Mouse (Mus musculus): ENCODE measurements at regions not wholly inside any gene's neighbourhood (a gene's known extent, or its start where the extent isn't known, plus 50 kb on each side); places are given as distances from the start of the nearest gene placed in this dataset.

- no peaks in the 10 kb centered on the region for H3K36me3 ChIP-seq (ENCODE audit: control insufficient read depth, insufficient read depth)
- H3K79me2 ChIP-seq (ENCODE audit: control insufficient read depth, insufficient read depth), result no peaks in the 10 kb centered on the region
- TF ChIP-seq USF1 (IDR thresholded peaks at IDR 0.05; ENCODE audit: low read depth), result no peak
- no peak for TF ChIP-seq MYOD1 (IDR thresholded peaks at IDR 0.05; ENCODE audit: control insufficient read depth in 1 of 3, insufficient read length in 2 of 3, low read depth in 2 of 3)
- no peak for TF ChIP-seq E2F4 (IDR thresholded peaks at IDR 0.05; ENCODE audit: insufficient read depth)
- TF ChIP-seq POLR2A (IDR thresholded peaks at IDR 0.05; ENCODE audit: insufficient read length, low read depth), result no peak
- no peak for TF ChIP-seq TCF12 (IDR thresholded peaks at IDR 0.05; ENCODE audit: insufficient read depth, poor library complexity, severe bottlenecking)
- TF ChIP-seq REST (IDR thresholded peaks at IDR 0.05; ENCODE audit: insufficient read depth, insufficient read length), result no peak
- no peak for TF ChIP-seq TCF3 (IDR thresholded peaks at IDR 0.05; ENCODE audit: insufficient read length, low read depth)
- no peaks in the 10 kb centered on the region for H3K27me3 ChIP-seq (ENCODE audit: control insufficient read depth, insufficient read depth, insufficient read length)
- no peak overlapping the region for H3ac ChIP-seq (ENCODE audit: control insufficient read depth, insufficient read length)
- no peak overlapping the region for H3K4me3 ChIP-seq
- no peak overlapping the region for H3K4me2 ChIP-seq (ENCODE audit: low read depth)
These were observed 395.8 kb upstream of the Fam92a start for GRCm38 (mm10) chr4:12567643-12568042.

- Histone ChIP-seq H3ac (ENCODE audit: control insufficient read depth, insufficient read length) (no peak overlapping the region), H3K4me2 (ENCODE audit: low read depth) (no peak overlapping the region), H3K27me3 (ENCODE audit: control insufficient read depth, insufficient read depth, insufficient read length) (no peaks in the 10 kb centered on the region), H3K79me2 (ENCODE audit: control insufficient read depth, insufficient read depth) (no peaks in the 10 kb centered on the region), H3K4me3 (no peak overlapping the region), H3K36me3 (ENCODE audit: control insufficient read depth, insufficient read depth) (no peaks in the 10 kb centered on the region)
- TF ChIP-seq REST (IDR thresholded peaks at IDR 0.05; ENCODE audit: insufficient read depth, insufficient read length), result no peak
- no peak for TF ChIP-seq MYOD1 (IDR thresholded peaks at IDR 0.05; ENCODE audit: control insufficient read depth in 1 of 3, insufficient read length in 2 of 3, low read depth in 2 of 3)
- TF ChIP-seq SRF (IDR thresholded peaks at IDR 0.05; ENCODE audit: control insufficient read depth, insufficient read length, low read depth), result no peak
- TF ChIP-seq TCF12 (IDR thresholded peaks at IDR 0.05; ENCODE audit: insufficient read depth, poor library complexity, severe bottlenecking), result no peak
- TF ChIP-seq E2F4 (IDR thresholded peaks at IDR 0.05; ENCODE audit: insufficient read depth), result no peak
- TF ChIP-seq POLR2A (IDR thresholded peaks at IDR 0.05; ENCODE audit: insufficient read length, low read depth), result no peak
- no peak for TF ChIP-seq TCF3 (IDR thresholded peaks at IDR 0.05; ENCODE audit: insufficient read length, low read depth)
- no peak for TF ChIP-seq USF1 (IDR thresholded peaks at IDR 0.05; ENCODE audit: low read depth)
- TF ChIP-seq MAX (IDR thresholded peaks at IDR 0.05; ENCODE audit: low read depth), result no peak
- no peak for TF ChIP-seq CEBPB (IDR thresholded peaks at IDR 0.05; ENCODE audit: insufficient read depth, poor library complexity, severe bottlenecking)
- no peak for TF ChIP-seq POLR2AphosphoS2 (IDR thresholded peaks at IDR 0.05; ENCODE audit: insufficient read length, low read depth)
- no peak for TF ChIP-seq MYOG (IDR thresholded peaks at IDR 0.05; ENCODE audit: control insufficient read depth in 1 of 3, insufficient read depth in 1 of 3, insufficient read length in 2 of 3, low read depth in 2 of 3)
These were observed 391.2 kb upstream of the Fam92a start for GRCm38 (mm10) chr4:12563016-12563415.

- H3K4me2 ChIP-seq (ENCODE audit: low read depth), result no peak overlapping the region
- TF ChIP-seq MYOD1 (IDR thresholded peaks at IDR 0.05; ENCODE audit: control insufficient read depth in 1 of 3, insufficient read length in 2 of 3, low read depth in 2 of 3) (no peak), MYOG (IDR thresholded peaks at IDR 0.05; ENCODE audit: control insufficient read depth in 1 of 3, insufficient read depth in 1 of 3, insufficient read length in 2 of 3, low read depth in 2 of 3) (no peak), E2F4 (IDR thresholded peaks at IDR 0.05; ENCODE audit: insufficient read depth) (no peak)
- no peaks in the 10 kb centered on the region for H3K27me3 ChIP-seq (ENCODE audit: control insufficient read depth, insufficient read depth, insufficient read length)
- H3ac ChIP-seq (ENCODE audit: control insufficient read depth, insufficient read length), result no peak overlapping the region
- H3K79me2 ChIP-seq (ENCODE audit: control insufficient read depth, insufficient read depth), result no peaks in the 10 kb centered on the region
- no peaks in the 10 kb centered on the region for H3K36me3 ChIP-seq (ENCODE audit: control insufficient read depth, insufficient read depth)
- no peak overlapping the region for H3K4me3 ChIP-seq
These were observed 388.7 kb upstream of the Fam92a start for GRCm38 (mm10) chr4:12560546-12560945.

GRCm38 (mm10) chr4:12560015-12560414 lies 388.2 kb upstream of the Fam92a start:
- TF ChIP-seq POLR2A (IDR thresholded peaks at IDR 0.05; ENCODE audit: insufficient read length, low read depth), result no peak
- no peak for TF ChIP-seq CEBPB (IDR thresholded peaks at IDR 0.05; ENCODE audit: insufficient read depth, poor library complexity, severe bottlenecking)
- no peak for TF ChIP-seq E2F4 (IDR thresholded peaks at IDR 0.05; ENCODE audit: insufficient read depth)
- TF ChIP-seq REST (IDR thresholded peaks at IDR 0.05; ENCODE audit: insufficient read depth, insufficient read length), result no peak
- TF ChIP-seq TCF12 (IDR thresholded peaks at IDR 0.05; ENCODE audit: insufficient read depth, poor library complexity, severe bottlenecking), result no peak
- no peak for TF ChIP-seq MAX (IDR thresholded peaks at IDR 0.05; ENCODE audit: low read depth)
- TF ChIP-seq MYOD1 (IDR thresholded peaks at IDR 0.05; ENCODE audit: control insufficient read depth in 1 of 3, insufficient read length in 2 of 3, low read depth in 2 of 3), result no peak
- TF ChIP-seq TCF3 (IDR thresholded peaks at IDR 0.05; ENCODE audit: insufficient read length, low read depth), result no peak
- no peak for TF ChIP-seq USF1 (IDR thresholded peaks at IDR 0.05; ENCODE audit: low read depth)
- no peak for TF ChIP-seq POLR2AphosphoS2 (IDR thresholded peaks at IDR 0.05; ENCODE audit: insufficient read length, low read depth)
- no peak for TF ChIP-seq MYOG (IDR thresholded peaks at IDR 0.05; ENCODE audit: control insufficient read depth in 1 of 3, insufficient read depth in 1 of 3, insufficient read length in 2 of 3, low read depth in 2 of 3)
- TF ChIP-seq SRF (IDR thresholded peaks at IDR 0.05; ENCODE audit: control insufficient read depth, insufficient read length, low read depth), result no peak
- no peaks in the 10 kb centered on the region for H3K79me2 ChIP-seq (ENCODE audit: control insufficient read depth, insufficient read depth)
- no peaks in the 10 kb centered on the region for H3K36me3 ChIP-seq (ENCODE audit: control insufficient read depth, insufficient read depth)

GRCm38 (mm10) chr4:12557105-12557504 lies 385.3 kb upstream of the Fam92a start:
- Histone ChIP-seq H3K4me3 (no peak overlapping the region), H3ac (ENCODE audit: control insufficient read depth, insufficient read length) (no peak overlapping the region)

More at GRCm38 (mm10) chr4:12560015-12560414, 388.2 kb upstream of the Fam92a start:
- H3K27me3 ChIP-seq (ENCODE audit: control insufficient read depth, insufficient read depth, insufficient read length), result no peaks in the 10 kb centered on the region
- H3ac ChIP-seq (ENCODE audit: control insufficient read depth, insufficient read length), result no peak overlapping the region
- H3K4me3 ChIP-seq, result no peak overlapping the region
- no peak overlapping the region for H3K4me2 ChIP-seq (ENCODE audit: low read depth)

More at GRCm38 (mm10) chr4:12557105-12557504, 385.3 kb upstream of the Fam92a start:
- Histone ChIP-seq H3K4me2 (ENCODE audit: low read depth) (no peak overlapping the region), H3K36me3 (ENCODE audit: control insufficient read depth, insufficient read depth) (no peaks in the 10 kb centered on the region), H3K27me3 (ENCODE audit: control insufficient read depth, insufficient read depth, insufficient read length) (no peaks in the 10 kb centered on the region), H3K79me2 (ENCODE audit: control insufficient read depth, insufficient read depth) (no peaks in the 10 kb centered on the region)
- no peak for TF ChIP-seq SRF (IDR thresholded peaks at IDR 0.05; ENCODE audit: control insufficient read depth, insufficient read length, low read depth)
- no peak for TF ChIP-seq TCF12 (IDR thresholded peaks at IDR 0.05; ENCODE audit: insufficient read depth, poor library complexity, severe bottlenecking)
- no peak for TF ChIP-seq REST (IDR thresholded peaks at IDR 0.05; ENCODE audit: insufficient read depth, insufficient read length)
- TF ChIP-seq POLR2A (IDR thresholded peaks at IDR 0.05; ENCODE audit: insufficient read length, low read depth), result no peak
- no peak for TF ChIP-seq MYOD1 (IDR thresholded peaks at IDR 0.05; ENCODE audit: control insufficient read depth in 1 of 3, insufficient read length in 2 of 3, low read depth in 2 of 3)
- TF ChIP-seq USF1 (IDR thresholded peaks at IDR 0.05; ENCODE audit: low read depth), result no peak
